Mouse (Mus musculus) midbrain, embryonic 11.5 days (tissue): ENCODE measurements around the gene Plekhh3. TPM values are rescaled to one million over a fixed set of nuclear protein-coding genes. Genes with fewer than 3 reads are reported as not detected.
"Not testable (repeated sequence)": the region's sequence is repeated elsewhere in the genome, so short reads cannot be mapped to it uniquely, and the experiment has no call there.

ENCODE experiments used
- ATAC-seq: fragments of 200-750 bp; cut with Nextera tagmentation; 2 replicates; pipeline ENCODE4 v1.8.0; 2017; ENCODE audit warnings: moderate TSS enrichment, moderate library complexity; ENCODE audit not compliant: low FRiP score
- DNase-seq: peaks from one replicate; pipeline ENCODE4 v3.0.0; 2015; ENCODE audit warnings: low spot score; ENCODE audit errors: missing footprints
- H3K27ac ChIP-seq: fragments of 300-500 bp; sonication (generic); 2 replicates; pipeline ENCODE4 v1.5.1; 2014; ENCODE audit warnings: low read depth, low read length
- H3K27me3 ChIP-seq: fragments of 300-500 bp; sonication (generic); 2 replicates; pipeline ENCODE4 v1.6.1; 2014; ENCODE audit warnings: mild to moderate bottlenecking, low read length, moderate library complexity, mixed read lengths; ENCODE audit not compliant: control insufficient read depth, insufficient read depth
- H3K36me3 ChIP-seq: fragments of 300-500 bp; sonication (generic); 2 replicates; pipeline ENCODE4 v1.6.1; 2014; ENCODE audit warnings: mild to moderate bottlenecking, low read length, moderate library complexity, mixed read lengths; ENCODE audit not compliant: control insufficient read depth, insufficient read depth
- H3K4me1 ChIP-seq: fragments of 300-500 bp; sonication (generic); 2 replicates; pipeline ENCODE4 v1.6.1; 2014; ENCODE audit warnings: low read length; ENCODE audit not compliant: control insufficient read depth, insufficient read depth
- H3K4me2 ChIP-seq: fragments of 300-500 bp; sonication (generic); 2 replicates; pipeline ENCODE4 v1.6.1; 2014; ENCODE audit warnings: mild to moderate bottlenecking, moderate library complexity
- H3K4me3 ChIP-seq: fragments of 300-500 bp; sonication (generic); 2 replicates; pipeline ENCODE4 v1.5.1; 2014; ENCODE audit warnings: low read depth, low read length
- H3K9ac ChIP-seq: fragments of 300-500 bp; sonication (generic); 2 replicates; pipeline ENCODE4 v1.6.1; 2014; ENCODE audit warnings: low read length
- H3K9me3 ChIP-seq: fragments of 300-500 bp; sonication (generic); 2 replicates; pipeline ENCODE4 v1.6.1; 2016; ENCODE audit warnings: low read length; ENCODE audit not compliant: control insufficient read depth
- WGBS: fragments of 180-500 bp; shearing (Covaris S2); extraction: QIAGEN DNeasy Blood & Tissue Kit; methylation state at CpG from one replicate; pipeline ENCODE4 v1.1.7; 2014; 5-methylcytosine and 5-hydroxymethylcytosine counted together
- polyA plus RNA-seq: library from polyadenylated mRNA; unstranded; fragments of >200 nt; fragmentation: Nextera tagmentation; extraction: Ambion mirVana; gene quantifications from 2 replicates; pipeline ENCODE4 v1.2.1, GENCODE M21; 2014

Gene Plekhh3
- polyA plus RNA-seq, 1 experiment from 2014 or later = 5.8 TPM

DNA sequence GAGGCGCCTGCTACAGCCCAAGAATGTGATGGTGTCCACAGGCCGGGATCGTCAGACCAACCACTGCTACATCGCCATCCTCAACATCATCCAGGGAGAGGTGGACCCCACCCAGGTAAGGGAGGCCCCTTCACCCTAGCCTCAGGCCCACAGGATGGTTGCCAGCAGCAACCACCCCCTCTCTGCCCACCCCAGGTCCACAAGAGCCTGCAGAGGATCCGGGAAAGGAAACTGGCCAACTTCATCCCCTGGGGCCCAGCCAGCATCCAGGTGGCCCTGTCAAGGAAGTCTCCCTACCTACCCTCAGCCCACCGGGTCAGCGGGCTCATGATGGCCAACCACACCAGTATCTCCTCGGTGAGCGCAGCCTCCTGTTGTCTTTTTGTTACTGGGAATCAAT lies 46.1 kb downstream of the Plekhh3 start:
- not testable (repeated sequence) for ATAC-seq, DNase-seq, H3K27ac ChIP-seq, H3K27me3 ChIP-seq, H3K9ac ChIP-seq, H3K4me1 ChIP-seq, H3K4me2 ChIP-seq, H3K9me3 ChIP-seq, H3K4me3 ChIP-seq
- WGBS = 100% methylated on average over 7 of the region's 9 CpGs
- peaks cover 11% of the 10 kb centered on the region for H3K36me3 ChIP-seq

DNA sequence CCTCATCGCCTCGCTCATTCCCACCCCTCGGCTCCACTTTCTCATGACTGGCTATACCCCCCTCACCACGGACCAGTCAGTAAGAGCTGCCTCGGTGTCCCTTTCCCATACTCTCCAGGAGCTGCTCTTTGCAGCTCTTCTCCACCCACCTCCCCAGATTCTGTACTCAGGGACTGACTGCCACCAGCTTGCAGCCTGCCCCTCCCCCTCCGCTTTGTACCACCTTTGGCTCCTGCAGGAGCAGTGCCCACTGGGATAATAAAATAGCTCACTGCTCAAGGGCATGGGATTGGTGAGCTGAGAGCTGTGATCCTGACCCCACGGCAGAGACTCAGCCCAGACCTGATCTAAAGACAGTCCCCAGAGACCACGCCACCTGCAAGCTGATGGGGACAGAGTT lies 46.7 kb downstream of the Plekhh3 start:
- not testable (repeated sequence) for H3K9me3 ChIP-seq, DNase-seq, H3K27ac ChIP-seq, H3K4me2 ChIP-seq, H3K4me1 ChIP-seq, H3K9ac ChIP-seq, H3K27me3 ChIP-seq, H3K4me3 ChIP-seq, ATAC-seq
- peaks cover 11% of the 10 kb centered on the region for H3K36me3 ChIP-seq
- 94% methylated on average over 8 of the region's 8 CpGs for WGBS

DNA sequence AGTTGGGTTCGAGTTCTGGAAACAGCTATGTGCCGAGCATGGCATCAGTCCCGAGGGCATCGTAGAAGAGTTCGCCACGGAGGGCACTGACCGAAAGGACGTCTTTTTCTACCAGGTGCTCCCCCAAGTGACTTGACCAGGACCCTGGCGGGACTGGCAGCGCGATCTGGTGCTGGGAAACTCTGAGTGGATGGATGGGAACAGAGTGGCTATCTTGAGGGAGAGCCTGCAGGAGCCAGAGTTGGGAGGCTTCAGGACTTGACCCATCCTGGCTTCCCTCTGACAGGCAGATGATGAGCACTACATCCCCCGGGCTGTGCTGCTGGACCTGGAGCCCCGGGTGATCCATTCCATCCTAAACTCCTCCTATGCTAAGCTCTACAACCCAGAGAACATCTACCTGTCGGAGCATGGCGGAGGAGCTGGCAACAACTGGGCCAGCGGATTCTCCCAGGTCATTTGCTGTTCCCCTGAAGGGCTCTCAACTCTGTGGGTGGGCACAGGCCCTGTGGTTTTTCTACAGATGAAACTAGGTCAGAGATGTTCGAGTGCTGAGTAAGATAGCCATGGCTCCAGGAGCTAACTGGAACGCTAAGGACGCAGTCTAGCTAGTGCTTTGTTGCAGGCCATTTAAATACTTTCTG lies 50.5 kb downstream of the Plekhh3 start:
- peak overlapping the region; percentile 87 for H3K4me3 ChIP-seq
- H3K36me3 ChIP-seq = peaks cover 2% of the 10 kb centered on the region
- no peaks in the 10 kb centered on the region for H3K9me3 ChIP-seq
- ATAC-seq (no peak), DNase-seq (no peak)
- H3K27ac ChIP-seq = peak overlapping the region; percentile 84
- WGBS = 27% methylated on average over 19 of the region's 19 CpGs
- peak overlapping the region; percentile 98 for H3K4me2 ChIP-seq
- no peaks in the 10 kb centered on the region for H3K27me3 ChIP-seq
- H3K4me1 ChIP-seq = peaks cover 17% of the 10 kb centered on the region
- H3K9ac ChIP-seq = peak overlapping the region; percentile 79

DNA sequence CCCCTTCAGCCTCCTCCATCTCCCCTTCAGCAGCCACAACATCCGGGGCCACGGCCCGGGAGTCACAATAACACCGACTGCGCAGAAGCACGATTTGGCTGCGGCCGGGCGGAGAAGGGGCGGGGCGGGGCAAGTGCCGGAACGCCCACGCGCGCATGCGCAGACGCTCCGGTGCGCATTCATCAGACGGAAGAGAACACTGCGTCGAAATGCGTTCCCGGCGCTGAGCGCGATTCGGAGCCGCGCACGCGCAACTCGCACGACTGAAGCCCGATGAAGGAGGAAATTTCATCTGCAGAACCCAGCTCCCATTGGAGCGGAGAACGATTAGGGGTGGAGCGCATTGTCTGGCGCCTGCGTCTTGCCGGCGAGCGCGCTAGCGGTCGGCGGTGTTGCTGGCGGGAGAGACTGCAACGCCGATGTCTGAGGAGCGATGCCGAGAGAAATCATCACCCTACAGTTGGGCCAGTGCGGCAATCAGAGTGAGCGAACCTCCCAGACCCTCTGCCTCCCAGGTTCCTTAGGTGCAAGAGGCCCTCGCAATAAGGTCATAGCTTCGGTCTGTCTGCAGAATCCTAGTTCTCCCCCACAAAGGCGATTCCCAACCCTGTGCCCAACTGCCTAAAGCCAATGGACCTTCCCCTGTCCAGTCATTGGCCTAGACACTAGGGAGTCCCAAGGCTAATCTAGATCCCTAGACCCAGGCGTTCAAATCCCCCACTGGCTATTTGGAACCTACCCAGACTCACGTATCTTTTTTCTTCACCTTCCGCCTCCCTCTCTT lies 51.2 kb downstream of the Plekhh3 start, which contains the start of the genes Retreg3 and Tubg1:
Gene Retreg3, minus strand, starts transcription at position 133 of the 784 bp plus-strand sequence.
Gene Tubg1, plus strand, starts transcription at position 178 of the 784 bp plus-strand sequence.
- Histone ChIP-seq H3K4me1 (peaks cover 17% of the 10 kb centered on the region), H3K27ac (peak within 1 kb of the TSS; percentile 84), H3K9me3 (no peaks in the 10 kb centered on the region), H3K4me2 (peak within 1 kb of the TSS; percentile 98), H3K9ac (peak within 1 kb of the TSS; percentile 92), H3K4me3 (peak within 1 kb of the TSS; percentile 87), H3K27me3 (no peaks in the 10 kb centered on the region), H3K36me3 (peaks cover 2% of the 10 kb centered on the region)
- ATAC-seq (peak; percentile 94), DNase-seq (peak; percentile 100)
- WGBS = under 1% methylated on average over 61 of the region's 61 CpGs

DNA sequence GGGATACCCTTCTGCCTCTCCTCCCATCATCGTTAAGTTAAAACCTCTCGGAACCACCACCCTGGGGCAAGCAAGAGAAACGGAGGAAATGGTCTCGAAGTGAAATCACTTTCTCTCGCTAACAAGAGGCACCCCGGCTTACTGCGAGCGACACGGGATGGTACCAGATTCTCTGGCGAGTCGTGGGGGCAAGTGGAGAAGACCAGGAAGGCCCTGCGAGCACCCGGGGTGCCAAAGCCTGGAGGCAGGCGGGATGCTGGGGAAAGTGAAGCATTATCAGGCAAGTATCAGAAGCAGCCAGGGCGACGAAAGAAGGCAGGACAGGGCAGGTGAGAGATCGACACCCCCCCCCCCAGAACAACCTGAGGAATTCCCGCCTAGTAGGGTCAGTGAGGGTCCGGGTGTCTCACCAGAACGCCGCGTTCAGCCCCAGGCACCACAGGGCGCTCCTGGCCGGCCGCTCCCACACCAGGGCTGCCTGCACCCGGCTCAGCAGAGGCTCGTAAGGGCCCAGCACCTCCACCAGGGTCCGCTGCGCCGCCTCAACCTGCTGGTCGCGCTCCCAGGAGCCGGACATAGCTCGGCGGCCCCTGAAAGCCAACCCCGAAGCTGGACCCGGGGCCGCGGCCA lies 51.9 kb downstream of the Plekhh3 start:
- H3K36me3 ChIP-seq = peaks cover 2% of the 10 kb centered on the region
- H3K4me3 ChIP-seq = peak overlapping the region; percentile 87
- no peaks in the 10 kb centered on the region for H3K9me3 ChIP-seq
- peaks cover 17% of the 10 kb centered on the region for H3K4me1 ChIP-seq
- H3K9ac ChIP-seq = peak overlapping the region; percentile 92
- 2% methylated on average over 37 of the region's 39 CpGs for WGBS
- no peaks in the 10 kb centered on the region for H3K27me3 ChIP-seq
- peak overlapping the region; percentile 58 for H3K27ac ChIP-seq
- ATAC-seq = peak; percentile 80
- peak overlapping the region; percentile 65 for H3K4me2 ChIP-seq
- DNase-seq = no peak

DNA sequence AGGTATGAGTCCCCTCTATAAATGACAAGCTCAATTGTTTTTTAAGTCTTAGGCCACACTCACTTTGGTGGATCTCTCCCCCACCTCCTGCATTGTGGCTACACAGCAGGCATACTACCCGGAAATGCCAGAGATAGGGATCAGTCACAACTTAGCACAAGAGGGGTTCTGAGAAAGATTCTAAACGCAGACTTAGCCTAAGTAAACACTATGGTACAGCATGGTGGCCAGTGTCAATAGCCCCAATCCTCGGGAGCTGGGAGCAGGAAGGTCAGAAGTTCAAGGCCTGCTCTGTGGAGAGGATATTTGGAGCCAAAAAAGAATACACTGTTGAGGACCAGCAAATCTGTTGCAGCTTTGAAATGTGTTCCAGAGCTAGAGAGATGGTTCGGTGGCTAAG lies 53.0 kb downstream of the Plekhh3 start:
- WGBS = 50% methylated on average over 4 of the region's 4 CpGs
- Histone ChIP-seq H3K9me3 (no peaks in the 10 kb centered on the region), H3K27me3 (no peaks in the 10 kb centered on the region), H3K4me1 (peaks cover 17% of the 10 kb centered on the region), H3K27ac (no peak overlapping the region), H3K36me3 (peaks cover 2% of the 10 kb centered on the region), H3K4me3 (peak overlapping the region; percentile 87), H3K9ac (no peak overlapping the region; the same call in 1 of the 2 replicates), H3K4me2 (peak overlapping the region; percentile 65)
- DNase-seq = no peak
- no peak for ATAC-seq

DNA sequence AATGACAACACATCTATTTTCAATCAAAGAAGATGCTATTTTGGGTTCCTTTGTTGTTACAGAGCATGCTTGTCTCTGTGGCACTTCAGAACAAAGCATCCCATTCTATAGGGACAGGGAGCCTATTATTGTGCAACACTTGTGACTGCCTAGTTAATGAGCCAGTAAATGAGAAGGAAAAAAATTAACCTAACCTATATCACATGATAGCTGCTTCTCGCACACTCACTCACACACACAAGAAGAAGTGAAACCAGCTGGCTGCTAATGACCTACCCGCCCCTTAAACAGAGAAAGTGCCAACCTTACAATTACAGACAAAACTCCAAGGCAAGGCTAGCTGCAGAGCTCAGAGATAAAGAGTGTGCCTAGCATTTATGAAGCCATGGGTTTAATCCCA lies 55.6 kb downstream of the Plekhh3 start:
- H3K9ac ChIP-seq = no peak overlapping the region
- no peak for ATAC-seq
- H3K4me2 ChIP-seq = no peak overlapping the region
- no peak overlapping the region for H3K27ac ChIP-seq
- H3K4me3 ChIP-seq = no peak overlapping the region
- peaks cover 12% of the 10 kb centered on the region for H3K4me1 ChIP-seq
- no peaks in the 10 kb centered on the region for H3K27me3 ChIP-seq
- H3K36me3 ChIP-seq = no peaks in the 10 kb centered on the region; the same call in 1 of the 2 replicates
- no peaks in the 10 kb centered on the region for H3K9me3 ChIP-seq
- no peak for DNase-seq
- WGBS = 79% methylated on average over 2 of the region's 2 CpGs
